Mouse (Mus musculus): ENCODE data around the gene Ccnt1.
"Not testable (repeated sequence)": the region's sequence is repeated elsewhere in the genome, so short reads cannot be mapped to it uniquely, and the experiment has no call there.

DNA sequence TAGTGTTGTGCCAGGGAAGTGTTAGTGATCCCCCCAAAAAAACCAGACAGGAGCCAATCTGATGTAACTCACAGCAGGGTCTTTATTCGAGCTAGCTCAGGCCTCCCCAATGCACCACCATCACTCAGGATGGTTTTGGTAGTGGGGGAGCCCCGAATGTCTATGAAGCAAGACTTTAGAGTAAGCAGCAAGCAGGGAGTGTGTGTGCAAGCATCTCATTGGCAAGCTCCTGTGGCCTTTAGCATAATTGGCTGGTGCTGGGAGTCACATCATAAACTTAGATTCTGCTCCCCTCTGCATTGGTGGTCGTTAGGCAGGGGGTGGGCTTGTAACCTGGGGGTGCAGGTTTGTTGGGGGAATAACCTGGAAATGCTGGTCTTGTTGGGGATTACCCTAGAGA is 57.0 kb downstream of the Ccnt1 start:
- not testable (repeated sequence) for TF ChIP-seq POLR2A, CTCF (IDR thresholded peaks at IDR 0.05; ENCODE audit: insufficient read depth, low read depth, low read length)
